Mouse (Mus musculus): ENCODE measurements around the gene Zfp536. TPM values are rescaled to one million over a fixed set of nuclear protein-coding genes. Genes with fewer than 3 reads are reported as not detected.

Gene Zfp536
- total and polyA plus RNA-seq, 3 experiments, result not detected

DNA sequence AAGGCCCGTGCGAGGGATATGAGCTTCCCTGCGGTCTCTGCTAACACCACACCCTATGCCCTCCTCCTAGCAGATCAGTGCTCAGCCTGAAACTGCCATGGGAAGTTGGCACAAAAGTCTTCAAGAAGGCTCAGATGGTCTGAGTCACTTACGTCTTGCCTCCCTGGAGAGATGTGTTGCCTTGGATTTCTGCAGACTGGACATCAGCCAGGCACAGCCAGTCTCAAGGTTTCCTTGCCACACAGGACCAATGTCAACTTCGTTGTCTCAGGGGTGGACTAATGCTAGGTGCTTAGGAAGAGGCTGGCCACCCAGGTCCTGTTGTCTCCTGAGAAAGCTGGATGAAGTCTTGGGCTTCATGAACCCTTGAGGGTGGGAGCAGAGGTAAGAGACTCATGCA lies 14.6 kb downstream of the Zfp536 start:
- dilution Hi-C loops (cut with MboI; ENCODE audit: extremely low pct_ligation_motif_present, extremely low pct_unique_long_range_greater_than_20kb, low sequenced_read_pairs), result no loop called here
- Histone ChIP-seq H3K4me1 (ENCODE audit: control insufficient read depth in 1 of 2, insufficient read depth in 2 of 2) (no peaks in the 10 kb centered on the region), H3K27ac (ENCODE audit: insufficient read depth, low read depth) (no peak overlapping the region), H3K4me3 (replicated peaks in 1 of 3; ENCODE audit: low read depth in 2 of 3, low read length in 2 of 3, poor library complexity in 1 of 3) (no peak overlapping the region), H3K79me2 (replicated peaks; ENCODE audit: control insufficient read depth, extremely low read depth, insufficient read depth, poor library complexity, severe bottlenecking) (no peaks in the 10 kb centered on the region), H3K9ac (ENCODE audit: insufficient read depth, low read depth) (no peak overlapping the region), H3K9me3 (replicated peaks; ENCODE audit: low read length) (peaks cover 78% of the 10 kb centered on the region), H3K36me3 (replicated peaks in 1 of 2; ENCODE audit: control insufficient read depth in 1 of 2, insufficient read depth in 1 of 2, low read length in 1 of 2) (no peaks in the 10 kb centered on the region), H3K27me3 (replicated peaks) (no peaks in the 10 kb centered on the region), H3K4me2 (ENCODE audit: insufficient read depth, low read depth, poor library complexity, severe bottlenecking) (no peak overlapping the region)
- TF ChIP-seq JUND (conservative IDR thresholded peaks at IDR 0.05; ENCODE audit: low read depth, low read length) (no peak), MAFK (IDR thresholded peaks at IDR 0.05; ENCODE audit: insufficient replicate concordance, low read length) (no peak), GABPA (IDR thresholded peaks at IDR 0.05; ENCODE audit: insufficient replicate concordance, low read depth, low read length) (no peak), KAT2A (IDR thresholded peaks at IDR 0.05; ENCODE audit: insufficient replicate concordance, low read length) (no peak), EP300 (IDR thresholded peaks at IDR 0.05; ENCODE audit: low read length) (no peak), JUN (IDR thresholded peaks at IDR 0.05; ENCODE audit: insufficient read depth, low read depth, low read length) (no peak), MXI1 (IDR thresholded peaks at IDR 0.05; ENCODE audit: low read depth, low read length) (no peak), TBP (conservative IDR thresholded peaks at IDR 0.05; ENCODE audit: low read depth, low read length) (no peak), ZKSCAN1 (IDR thresholded peaks at IDR 0.05; ENCODE audit: borderline replicate concordance, low read depth, low read length) (no peak), NELFE (IDR thresholded peaks at IDR 0.05; ENCODE audit: low read depth, low read length) (no peak), RCOR1 (conservative IDR thresholded peaks at IDR 0.05; ENCODE audit: low read depth, low read length) (no peak), RAD21 (IDR thresholded peaks at IDR 0.05; ENCODE audit: low read depth, low read length) (no peak), NRF1 (IDR thresholded peaks at IDR 0.05; ENCODE audit: low read depth, low read length) (no peak), CHD1 (IDR thresholded peaks at IDR 0.05; ENCODE audit: low read depth, low read length) (no peak), ZNF384 (IDR thresholded peaks at IDR 0.05; ENCODE audit: low read depth, low read length) (no peak), SMC3 (IDR thresholded peaks at IDR 0.05; ENCODE audit: low read depth, low read length) (no peak), USF1 (IDR thresholded peaks at IDR 0.05; ENCODE audit: low read depth, low read length) (no peak)
- in situ Hi-C loops (cut with MboI; ENCODE audit: low pct_ligation_motif_present, low pct_unique_long_range_greater_than_20kb, low sequenced_read_pairs), result no loop called here
- DNase-seq (ENCODE audit: extremely low read depth), result no peak

DNA sequence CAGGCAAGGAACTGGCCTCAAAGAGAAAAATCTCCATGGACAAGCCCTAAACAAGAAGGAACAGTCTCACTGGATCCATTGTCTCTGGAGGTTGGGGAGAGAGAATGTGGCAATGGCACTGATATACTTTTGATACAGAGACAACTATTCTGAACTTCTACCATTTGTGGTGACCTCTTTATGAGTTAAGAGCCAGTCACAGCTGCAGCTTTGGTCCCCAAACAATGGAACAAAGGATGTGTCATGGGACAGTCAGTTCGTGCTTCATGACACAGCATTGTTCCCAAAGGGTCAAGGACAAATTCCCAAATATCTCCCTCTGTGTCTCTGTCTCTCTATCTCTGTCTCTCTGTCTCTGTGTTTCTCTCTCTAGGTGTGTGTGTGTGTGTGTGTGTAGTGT lies 20.4 kb downstream of the Zfp536 start:
- no peak overlapping the region for H3K9ac ChIP-seq (ENCODE audit: insufficient read depth, low read depth)
- H3K4me1 ChIP-seq (ENCODE audit: control insufficient read depth in 1 of 2, insufficient read depth in 2 of 2), result no peaks in the 10 kb centered on the region
- TF ChIP-seq CHD2 (IDR thresholded peaks at IDR 0.05; ENCODE audit: low read length), result no peak
- TF ChIP-seq SIN3A (IDR thresholded peaks at IDR 0.05; ENCODE audit: low read length), result no peak
- no peak for TF ChIP-seq GABPA (IDR thresholded peaks at IDR 0.05; ENCODE audit: insufficient replicate concordance, low read depth, low read length)
- no peak for TF ChIP-seq KAT2A (IDR thresholded peaks at IDR 0.05; ENCODE audit: insufficient replicate concordance, low read length)
- no peak for TF ChIP-seq CHD1 (IDR thresholded peaks at IDR 0.05; ENCODE audit: low read depth, low read length)
- TF ChIP-seq E2F4 (IDR thresholded peaks at IDR 0.05; ENCODE audit: insufficient replicate concordance, low read depth, low read length), result no peak
- TF ChIP-seq BHLHE40 (IDR thresholded peaks at IDR 0.05; ENCODE audit: low read depth, low read length), result no peak
- no peak for TF ChIP-seq MXI1 (IDR thresholded peaks at IDR 0.05; ENCODE audit: low read depth, low read length)
- no peak for TF ChIP-seq PAX5 (IDR thresholded peaks at IDR 0.05; ENCODE audit: low read length)
- no peak for TF ChIP-seq UBTF (IDR thresholded peaks at IDR 0.05; ENCODE audit: low read depth, low read length)
- no peak for TF ChIP-seq ELF1 (IDR thresholded peaks at IDR 0.05; ENCODE audit: low read depth, low read length)
- no peak for TF ChIP-seq POLR2AphosphoS2 (IDR thresholded peaks at IDR 0.05; ENCODE audit: low read depth, low read length)
- no peak for TF ChIP-seq CTCF (conservative IDR thresholded peaks at IDR 0.05 in 1 of 2, IDR thresholded peaks at IDR 0.05 in 1 of 2; ENCODE audit: low read depth in 2 of 2, low read length in 2 of 2)
- no peak for TF ChIP-seq MEF2A (IDR thresholded peaks at IDR 0.05; ENCODE audit: borderline replicate concordance, low read depth, low read length)
- dilution Hi-C loops (cut with MboI; ENCODE audit: extremely low pct_ligation_motif_present, extremely low pct_unique_long_range_greater_than_20kb, low sequenced_read_pairs) (no loop called here), in situ Hi-C loops (cut with MboI; ENCODE audit: low pct_ligation_motif_present, low pct_unique_long_range_greater_than_20kb, low sequenced_read_pairs) (no loop called here)
- H3K27me3 ChIP-seq (replicated peaks), result no peaks in the 10 kb centered on the region
- H3K4me2 ChIP-seq (ENCODE audit: insufficient read depth, low read depth, poor library complexity, severe bottlenecking), result no peak overlapping the region
- H3K4me3 ChIP-seq (replicated peaks in 1 of 3; ENCODE audit: low read depth in 2 of 3, low read length in 2 of 3, poor library complexity in 1 of 3), result no peak overlapping the region
- H3K79me2 ChIP-seq (replicated peaks; ENCODE audit: control insufficient read depth, extremely low read depth, insufficient read depth, poor library complexity, severe bottlenecking), result no peaks in the 10 kb centered on the region
- H3K9me3 ChIP-seq (replicated peaks; ENCODE audit: low read length), result peaks cover 74% of the 10 kb centered on the region
- no peaks in the 10 kb centered on the region for H3K36me3 ChIP-seq (replicated peaks in 1 of 2; ENCODE audit: control insufficient read depth in 1 of 2, insufficient read depth in 1 of 2, low read length in 1 of 2)
- DNase-seq (ENCODE audit: extremely low read depth), result no peak
- no peak overlapping the region for H3K27ac ChIP-seq (ENCODE audit: insufficient read depth, low read depth)

All from CH12.LX (cell line).